Mouse (Mus musculus) MEL (cell line): ENCODE measurements around the gene H2-Q10. TPM values are rescaled to one million over a fixed set of nuclear protein-coding genes. Genes with fewer than 3 reads are reported as not detected.
A peak's percentile ranks its signal among the peaks of the same experiment; 100 is the strongest.
"Not testable (repeated sequence)": the region's sequence is repeated elsewhere in the genome, so short reads cannot be mapped to it uniquely, and the experiment has no call there.

Experiments
- DNase-seq: peaks from one replicate; pipeline ENCODE4 v3.0.0; 2011; ENCODE audit warnings: low read depth, low spot score
- H3K27ac ChIP-seq: 2 replicates; pipeline ENCODE4 v1.5.1; 2012; ENCODE audit warnings: low read depth, mild to moderate bottlenecking, control low read depth, low read length, moderate library complexity; ENCODE audit not compliant: control insufficient read depth
- H3K27me3 ChIP-seq, 2 experiments: fragments of 150-350 bp in 1 of 2; sonication (generic) in 1 of 2; 2 replicates each; pipeline ENCODE4 v1.6.1; 2012; ENCODE audit warnings: low read length in 2 of 2, mild to moderate bottlenecking in 2 of 2, improper control_type of control experiment in 1 of 2, moderate library complexity in 1 of 2; ENCODE audit not compliant: insufficient read depth in 2 of 2, control insufficient read depth in 1 of 2
- H3K36me3 ChIP-seq, 2 experiments: 2 replicates each; pipeline ENCODE4 v1.6.1; 2012 to 2014; ENCODE audit warnings: low read length in 2 of 2, improper control_type of control experiment in 1 of 2, inconsistent platforms in 1 of 2, mild to moderate bottlenecking in 1 of 2; ENCODE audit not compliant: insufficient read depth in 2 of 2, control insufficient read depth in 1 of 2
- H3K4me1 ChIP-seq, 2 experiments: fragments of 150-350 bp in 1 of 2; sonication (generic) in 1 of 2; 2 replicates each; pipeline ENCODE4 v1.6.1; 2012; ENCODE audit warnings: low read length in 2 of 2, improper control_type of control experiment in 1 of 2, mild to moderate bottlenecking in 1 of 2; ENCODE audit not compliant: insufficient read depth in 2 of 2, control insufficient read depth in 1 of 2
- H3K4me3 ChIP-seq, 2 experiments: fragments of 150-350 bp in 1 of 2; sonication (generic) in 1 of 2; 2 replicates each; pipeline ENCODE4 v1.5.1; 2012; ENCODE audit warnings: low read depth in 2 of 2, low read length in 2 of 2, mild to moderate bottlenecking in 2 of 2, moderate library complexity in 2 of 2, control low read depth in 1 of 2, improper control_type of control experiment in 1 of 2; ENCODE audit not compliant: control insufficient read depth in 1 of 2, insufficient read depth in 1 of 2
- H3K79me2 ChIP-seq: 2 replicates; pipeline ENCODE4 v1.6.1; 2012; ENCODE audit warnings: mild to moderate bottlenecking, low read length, moderate library complexity; ENCODE audit not compliant: control insufficient read depth, poor library complexity, insufficient read depth
- H3K9ac ChIP-seq: 2 replicates; pipeline ENCODE4 v1.6.1; 2012; ENCODE audit warnings: low read depth, mild to moderate bottlenecking, control low read depth, low read length, moderate library complexity; ENCODE audit not compliant: control insufficient read depth, poor library complexity, severe bottlenecking
- H3K9me3 ChIP-seq: fragments of 150-350 bp; sonication (generic); replicated peaks from 2 replicates; pipeline ENCODE4 v1.6.1; 2012; ENCODE audit warnings: mild to moderate bottlenecking, low read length, improper control_type of control experiment, moderate library complexity; ENCODE audit not compliant: insufficient read depth
- CHD2 ChIP-seq: IDR thresholded peaks from 2 replicates; pipeline ENCODE4 v1.6.1; 2011; ENCODE audit warnings: low read length, improper control_type of control experiment
- CTCF ChIP-seq, 3 experiments: IDR thresholded peaks in 2 of 3; conservative IDR thresholded peaks in 1 of 3; 2 replicates each; pipeline ENCODE4 v1.5.1; 2011 to 2012; ENCODE audit warnings: low read length in 3 of 3, low read depth in 2 of 3, mild to moderate bottlenecking in 2 of 3, improper control_type of control experiment in 1 of 3, inconsistent platforms in 1 of 3, mixed read lengths in 1 of 3, moderate library complexity in 1 of 3; ENCODE audit not compliant: control insufficient read depth in 1 of 3, insufficient read depth in 1 of 3, poor library complexity in 1 of 3, severe bottlenecking in 1 of 3
- RAD21 ChIP-seq: IDR thresholded peaks from 2 replicates; pipeline ENCODE4 v1.6.1; 2011; ENCODE audit warnings: mild to moderate bottlenecking, low read depth, low read length, improper control_type of control experiment
- RCOR1 ChIP-seq: IDR thresholded peaks from 2 replicates; pipeline ENCODE4 v1.6.1; 2012; ENCODE audit warnings: low read depth, mild to moderate bottlenecking, inconsistent platforms, low read length, improper control_type of control experiment
- SMC3 ChIP-seq: IDR thresholded peaks from 2 replicates; pipeline ENCODE4 v1.6.1; 2011; ENCODE audit warnings: low read depth, low read length, improper control_type of control experiment
- polyA plus RNA-seq, 2 experiments: library from polyadenylated mRNA; stranded (reverse) in 1 of 2; unstranded in 1 of 2; fragments of >175 nt in 1 of 2; fragments of >200 nt in 1 of 2; gene quantifications; 2 replicates each; pipeline versions ENCODE4 v1.2.1 to v1.2.4; 2012; ENCODE audit warnings: low replicate concordance in 2 of 2, low read depth in 1 of 2; ENCODE audit not compliant: insufficient read length in 2 of 2, insufficient read depth in 1 of 2, missing spikeins in 1 of 2
- total RNA-seq: library from RNA; depleted of rRNA; stranded (reverse); fragments of 300-350 nt; gene quantifications from 2 replicates; pipeline ENCODE4 v1.2.3, GENCODE M21; 2012; rRNA removed

Gene H2-Q10
- total RNA-seq = 0.13 and 0.15 TPM in 2 replicates
- polyA plus RNA-seq = 1 to 10 TPM in 1 of 2 experiments, not detected in 1; 8.9 TPM

DNA sequence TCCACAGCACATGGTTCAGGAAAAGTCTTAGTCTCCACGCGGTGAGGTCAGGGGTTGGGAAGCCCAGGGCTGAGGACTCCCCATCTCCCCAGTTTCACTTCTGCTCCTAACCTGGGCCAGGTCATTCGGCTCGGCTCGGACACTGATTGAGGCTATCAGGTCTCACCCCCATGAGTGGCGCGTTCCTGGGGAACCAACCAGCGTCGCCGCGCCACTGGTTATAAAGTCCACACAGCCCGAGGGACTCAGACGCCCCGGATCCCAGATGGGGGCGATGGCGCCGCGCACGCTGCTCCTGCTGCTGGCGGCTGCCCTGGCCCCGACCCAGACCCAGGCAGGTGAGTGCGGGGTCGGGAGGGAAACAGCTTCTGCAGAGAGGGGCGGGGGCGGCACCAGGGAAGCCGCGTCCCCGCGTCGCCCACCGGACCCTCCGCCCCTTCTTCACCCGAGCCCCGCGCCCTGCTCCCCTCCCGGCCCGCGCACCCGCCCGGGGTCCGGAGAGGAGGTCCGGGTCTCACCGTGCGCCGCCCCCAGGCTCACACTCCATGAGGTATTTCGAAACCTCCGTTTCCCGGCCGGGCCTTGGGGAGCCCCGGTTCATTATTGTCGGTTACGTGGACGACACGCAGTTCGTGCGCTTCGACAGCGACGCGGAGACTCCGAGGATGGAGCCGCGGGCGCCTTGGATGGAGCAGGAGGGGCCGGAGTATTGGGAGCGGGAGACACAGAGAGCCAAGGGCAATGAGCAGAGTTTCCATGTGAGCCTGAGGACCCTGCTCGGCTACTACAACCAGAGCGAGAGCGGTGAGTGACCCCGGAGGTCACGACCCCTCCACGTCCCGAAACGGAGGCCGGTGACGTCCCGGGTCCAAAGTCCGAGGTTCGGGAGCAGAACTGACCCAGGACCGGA, at the start of gene H2-Q10:
Gene H2-Q10 (plus strand): TSS at position 248 of the 910 bp plus-strand sequence.
- Histone ChIP-seq H3K4me1 (no peaks in the 10 kb centered on the region), H3K9me3 (no peaks in the 10 kb centered on the region), H3K27ac (no peak within 1 kb of the TSS), H3K79me2 (no peaks in the 10 kb centered on the region), H3K4me3 (no peak within 1 kb of the TSS), H3K36me3 (no peaks in the 10 kb centered on the region), H3K9ac (no peak within 1 kb of the TSS), H3K27me3 (no peaks in the 10 kb centered on the region)
- TF ChIP-seq CHD2 = no peak
- no peak for TF ChIP-seq RCOR1
- no peak for DNase-seq

- not testable (repeated sequence) for H3K27me3 ChIP-seq, H3K9ac ChIP-seq, H3K79me2 ChIP-seq, H3K4me3 ChIP-seq, H3K27ac ChIP-seq, H3K36me3 ChIP-seq, H3K4me1 ChIP-seq, H3K9me3 ChIP-seq
- peak; percentile 42 for TF ChIP-seq RAD21
- TF ChIP-seq CTCF (IDR thresholded peaks at IDR 0.05 in 2 of 3, conservative IDR thresholded peaks at IDR 0.05 in 1 of 3; ENCODE audit: control insufficient read depth in 1 of 3, insufficient read depth in 1 of 3, low read depth in 2 of 3, low read length in 3 of 3, poor library complexity in 1 of 3, severe bottlenecking in 1 of 3) = peak; percentile 62 to 87 (median 64)
- TF ChIP-seq SMC3 = peak; percentile 46
- peak; percentile 62 for DNase-seq
Observed at GRCm38 (mm10) chr17:35420206-35420810, 49.6 kb upstream of the H2-Q10 start.

DNA sequence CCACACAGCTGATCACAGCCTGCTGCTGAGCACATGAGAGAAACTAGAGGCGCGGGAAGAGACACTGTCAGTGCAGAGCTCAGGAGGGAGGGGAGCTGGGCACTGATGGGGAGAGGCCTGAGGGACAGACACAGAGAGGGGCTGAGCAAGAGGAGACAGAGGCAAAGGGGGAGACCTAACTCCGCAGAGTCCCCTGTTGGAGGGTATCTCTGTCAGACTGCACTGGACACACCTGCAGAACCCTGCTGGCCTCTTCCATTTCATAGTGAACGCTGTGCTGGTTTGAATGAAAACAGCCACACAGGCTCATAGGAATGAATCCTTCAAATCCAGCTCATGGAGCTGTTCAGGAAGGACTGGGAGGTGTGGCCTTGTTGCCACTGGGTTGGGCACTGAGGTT, 48.6 kb upstream of the H2-Q10 start:
- not testable (repeated sequence) for H3K4me3 ChIP-seq, H3K36me3 ChIP-seq, H3K9ac ChIP-seq, H3K79me2 ChIP-seq, H3K4me1 ChIP-seq, H3K27me3 ChIP-seq, H3K9me3 ChIP-seq, DNase-seq, H3K27ac ChIP-seq

- not testable (repeated sequence) for H3K9ac ChIP-seq, H3K4me1 ChIP-seq, H3K79me2 ChIP-seq, H3K36me3 ChIP-seq, H3K27me3 ChIP-seq, H3K4me3 ChIP-seq, H3K9me3 ChIP-seq, DNase-seq, H3K27ac ChIP-seq
Observed at GRCm38 (mm10) chr17:35422360-35422759, 47.5 kb upstream of the H2-Q10 start.

GRCm38 (mm10) chr17:35423131-35423810, 46.6 kb upstream of the H2-Q10 start:
- DNase-seq, H3K79me2 ChIP-seq, H3K9ac ChIP-seq, H3K4me1 ChIP-seq, H3K4me3 ChIP-seq, H3K27ac ChIP-seq, H3K27me3 ChIP-seq, H3K36me3 ChIP-seq, H3K9me3 ChIP-seq: not testable (repeated sequence)

GRCm38 (mm10) chr17:35424106-35424505, 45.8 kb upstream of the H2-Q10 start:
- not testable (repeated sequence) for DNase-seq, H3K9me3 ChIP-seq, H3K36me3 ChIP-seq, H3K9ac ChIP-seq, H3K4me1 ChIP-seq, H3K4me3 ChIP-seq, H3K27me3 ChIP-seq, H3K79me2 ChIP-seq, H3K27ac ChIP-seq
